Mouse (Mus musculus) left cerebral cortex, adult 2 months (tissue): ENCODE measurements around the gene Cyp4a29. TPM values are rescaled to one million over a fixed set of nuclear protein-coding genes. Genes with fewer than 3 reads are reported as not detected.
"Not testable (repeated sequence)": the region's sequence is repeated elsewhere in the genome, so short reads cannot be mapped to it uniquely, and the experiment has no call there.

Experiments
- DNase-seq, 2 experiments: peaks; one replicate each; pipeline ENCODE4 v3.0.0; 2021 to 2022; ENCODE audit warnings: low spot score in 2 of 2, mixed read lengths in 1 of 2; ENCODE audit errors: extremely low spot score in 1 of 2
- H3K27ac ChIP-seq: fragments of 200-600 bp; 2 replicates; pipeline ENCODE4 v1.8.1; 2022
- H3K4me3 ChIP-seq: fragments of 200-600 bp; 2 replicates; pipeline ENCODE4 v1.8.1; 2022
- CTCF ChIP-seq: fragments of 200-600 bp; IDR thresholded peaks from 2 replicates; pipeline ENCODE4 v1.8.1; 2022; ENCODE audit warnings: antibody characterized with exemption, mild to moderate bottlenecking, moderate library complexity
- intact Hi-C: fragments of 180-260 bp; cut with DNase I; formaldehyde crosslinking; loops from one replicate; pipeline ENCODE4 v1.15.1; 2025
- long read RNA-seq, 2 experiments: library from polyadenylated mRNA; stranded (forward); transcript quantifications; one replicate each; pipeline ENCODE4 v2.0.0; 2021; ENCODE audit warnings: borderline mapping rate in 2 of 2
- total RNA-seq, 2 experiments: library from RNA; stranded (reverse); gene quantifications; 2 replicates each; pipeline ENCODE4 v1.2.3; 2021

The Cyp4a29 gene
- total RNA-seq, result not detected
- long read RNA-seq, experiment 1, result 0 reads
- long read RNA-seq, experiment 2, result 0 reads

- DNase-seq, result no peak
- no peak for TF ChIP-seq CTCF
- intact Hi-C loops, result no loop called here
- H3K4me3 ChIP-seq, result no peak within 1 kb of the TSS
- no peak within 1 kb of the TSS for H3K27ac ChIP-seq
Observed at GRCm38 (mm10) chr4:115241784-115242183, at the start of gene Cyp4a29. Gene Cyp4a29 (plus strand): TSS chr4:115242084.

GRCm38 (mm10) chr4:115232901-115233300 is 9.0 kb upstream of the Cyp4a29 start:
- H3K4me3 ChIP-seq, H3K27ac ChIP-seq, intact Hi-C loops, DNase-seq: not testable (repeated sequence)

- intact Hi-C loops, result no loop called here
- no peak for TF ChIP-seq CTCF
- Histone ChIP-seq H3K4me3 (no peak overlapping the region), H3K27ac (no peak overlapping the region)
- DNase-seq, result no peak
Observed at GRCm38 (mm10) chr4:115236462-115237096, 5.3 kb upstream of the Cyp4a29 start.

GRCm38 (mm10) chr4:115264687-115265569 is 23.0 kb downstream of the Cyp4a29 start:
- DNase-seq, H3K4me3 ChIP-seq, H3K27ac ChIP-seq, intact Hi-C loops: not testable (repeated sequence)

GRCm38 (mm10) chr4:115278215-115278982 is 36.5 kb downstream of the Cyp4a29 start:
- H3K4me3 ChIP-seq, DNase-seq, H3K27ac ChIP-seq, intact Hi-C loops: not testable (repeated sequence)

- no peak for TF ChIP-seq CTCF
- intact Hi-C loops, result no loop called here
- no peak for DNase-seq
- H3K27ac ChIP-seq, result no peak overlapping the region
- no peak overlapping the region for H3K4me3 ChIP-seq
Observed at GRCm38 (mm10) chr4:115280342-115280741, 38.5 kb downstream of the Cyp4a29 start.

- DNase-seq, intact Hi-C loops, H3K4me3 ChIP-seq, H3K27ac ChIP-seq: not testable (repeated sequence)
Observed at GRCm38 (mm10) chr4:115280779-115281178, 38.9 kb downstream of the Cyp4a29 start.

GRCm38 (mm10) chr4:115281231-115281767 is 39.4 kb downstream of the Cyp4a29 start:
- DNase-seq, H3K27ac ChIP-seq, H3K4me3 ChIP-seq, intact Hi-C loops: not testable (repeated sequence)

GRCm38 (mm10) chr4:115298746-115299145 is 56.9 kb downstream of the Cyp4a29 start, which contains the start of gene Cyp4a12a:
Gene Cyp4a12a (plus strand): TSS chr4:115299046.
- intact Hi-C loops, DNase-seq, H3K27ac ChIP-seq, H3K4me3 ChIP-seq: not testable (repeated sequence)

Other genes starting within 250 kb of the Cyp4a29 start
- gene Stil, start 241.9 kb upstream of the Cyp4a29 start, total RNA-seq, result under 1 TPM; 0.36 to 0.98 TPM
- gene Tal1, start 185.7 kb upstream of the Cyp4a29 start, total RNA-seq, result 1 to 10 TPM; 1.5 TPM
- under 1 TPM in 1 of 2 experiments, not detected in 1; 0.75 TPM for gene Pdzk1ip1, start 153.4 kb upstream of the Cyp4a29 start, total RNA-seq
- 10 to 100 TPM; 12.7 to 14.6 TPM for gene Cyp4x1, start 107.8 kb upstream of the Cyp4a29 start, total RNA-seq
- not detected for gene Cyp4a12a, start 57.0 kb downstream of the Cyp4a29 start, total RNA-seq
- under 1 TPM in 1 of 2 experiments, not detected in 1; 0.14 TPM for gene Cyp4a12b, start 169.5 kb downstream of the Cyp4a29 start, total RNA-seq
- not detected for gene Cyp4a30b, start 210.5 kb downstream of the Cyp4a29 start, total RNA-seq